Mouse (Mus musculus) lung, postnatal 0 days (tissue): ENCODE results near the gene Ipo8.

ENCODE experiments used
- CTCF ChIP-seq: IDR thresholded peaks from 2 replicates; pipeline ENCODE4 v1.5.1; 2016; ENCODE audit warnings: antibody characterized with exemption, mild to moderate bottlenecking
- EP300 ChIP-seq: IDR thresholded peaks from 2 replicates; pipeline ENCODE4 v1.6.1; 2016; ENCODE audit warnings: antibody characterized with exemption, mild to moderate bottlenecking, control low read depth

DNA sequence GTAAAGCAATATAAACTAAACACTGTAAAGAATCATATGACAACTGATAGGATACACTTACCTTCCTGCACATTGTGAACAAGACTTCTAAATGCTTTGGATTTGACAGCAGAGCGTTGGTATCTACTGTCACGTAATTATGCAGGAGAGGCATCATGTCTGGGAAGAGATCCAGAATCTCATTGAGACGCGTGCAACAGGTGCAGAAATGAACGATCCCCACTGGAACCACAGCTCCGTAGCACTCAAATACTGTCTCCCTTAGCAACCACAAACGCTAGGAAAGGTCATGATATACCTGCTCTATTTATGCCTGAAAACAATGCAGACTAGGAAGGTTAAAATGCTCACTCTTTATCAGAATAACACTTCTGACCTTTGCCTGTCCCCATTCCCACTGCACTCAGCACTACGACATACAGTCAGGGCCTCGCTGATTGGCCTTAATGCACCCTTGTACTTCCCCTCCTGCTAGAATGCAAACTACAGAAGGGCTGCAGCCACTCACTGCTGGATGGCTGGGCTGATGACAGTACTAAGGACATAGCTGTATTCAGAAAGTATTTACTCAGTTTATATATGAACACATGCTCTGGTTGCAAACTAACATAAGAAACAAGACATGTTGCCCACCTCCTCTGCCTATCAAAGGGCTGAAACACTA, 42.1 kb downstream of the Ipo8 start:
- TF ChIP-seq CTCF (no peak), EP300 (no peak)
